Mouse (Mus musculus) thymus, postnatal 10 days (tissue): ENCODE results near the gene Rsrp1.

ENCODE experiments used
- DNase-seq, 2 experiments: peaks; one replicate each; pipeline ENCODE4 v3.0.0; 2021; ENCODE audit warnings: low spot score in 2 of 2

Gene Rsrp1

GRCm38 (mm10) chr4:134963021-134963776 lies 39.8 kb downstream of the Rsrp1 start:
- peak; percentile 36 to 68 for DNase-seq

GRCm38 (mm10) chr4:134967887-134968604 lies 44.7 kb downstream of the Rsrp1 start:
- DNase-seq: no peak

GRCm38 (mm10) chr4:134968605-134968976 lies 45.2 kb downstream of the Rsrp1 start:
- no peak for DNase-seq

- DNase-seq: no peak
These were observed 52.0 kb downstream of the Rsrp1 start for GRCm38 (mm10) chr4:134975261-134975928.

GRCm38 (mm10) chr4:134975929-134976308 lies 52.5 kb downstream of the Rsrp1 start:
- no peak for DNase-seq
